Mouse (Mus musculus): ENCODE data around the gene Elof1. TPM values are rescaled to one million over a fixed set of nuclear protein-coding genes. Genes with fewer than 3 reads are reported as not detected.
A peak's percentile ranks its signal among the peaks of the same experiment; 100 is the strongest.
"Not testable (repeated sequence)": the region's sequence is repeated elsewhere in the genome, so short reads cannot be mapped to it uniquely, and the experiment has no call there.

Elof1 gene
- polyA plus RNA-seq, 1 experiment = 176 TPM

DNA sequence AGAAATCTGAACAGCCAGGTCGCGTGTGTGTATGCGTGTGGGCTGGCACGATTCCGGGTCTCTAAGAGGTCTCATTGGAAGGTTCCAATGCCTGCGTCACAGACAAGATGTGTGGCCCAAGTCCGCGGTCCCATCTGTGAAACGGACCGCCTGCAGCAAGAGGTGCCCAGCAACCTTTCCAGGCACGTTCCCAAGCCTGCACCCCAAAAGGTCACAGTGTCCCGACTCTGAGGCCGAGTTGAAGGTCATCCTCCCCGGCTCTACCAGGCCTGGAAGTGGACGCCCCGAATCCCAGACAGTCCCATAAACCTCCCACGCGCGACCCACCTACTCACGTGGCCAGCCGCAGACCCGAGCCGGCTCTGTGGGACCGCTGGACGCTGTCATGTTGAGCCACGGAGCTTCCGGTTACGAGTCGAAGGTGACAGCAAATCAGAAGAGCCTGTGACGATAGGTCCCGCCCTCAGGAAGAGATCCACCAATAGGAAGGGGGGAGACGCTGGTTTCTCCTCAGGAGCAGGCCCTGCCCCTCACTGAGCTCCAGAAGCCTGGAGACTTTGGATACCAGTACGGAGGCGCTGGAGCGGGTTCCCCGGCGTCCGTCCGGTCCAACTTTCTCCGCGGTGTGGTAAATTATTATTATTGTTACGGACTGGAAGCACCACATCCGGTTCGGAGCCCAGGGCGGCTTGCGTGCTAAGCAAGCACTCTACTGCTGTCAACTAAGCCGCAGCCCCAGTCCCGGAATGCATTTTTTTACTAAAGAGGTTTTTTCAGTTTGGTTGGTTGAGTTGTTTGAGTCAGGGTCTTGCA lies 31.7 kb downstream of the Elof1 start, which contains the start of gene Ecsit:
TSS of gene Ecsit (minus strand) at position 417 of the 813 bp plus-strand sequence.
- Histone ChIP-seq H3K4me3 (replicated peaks; ENCODE audit: extremely low read depth, low read depth, low read length) (peak within 1 kb of the TSS; percentile 87), H3K4me1 (ENCODE audit: control insufficient read depth, insufficient read depth, low read length) (peaks cover 2% of the 10 kb centered on the region; the same call in 1 of the 2 replicates)
- DNase-seq = peak; percentile 88
- under 1% methylated on average over 48 of the region's 48 CpGs for WGBS
- TF ChIP-seq CTCF (IDR thresholded peaks at IDR 0.05; ENCODE audit: insufficient read depth, low read length) (no peak), POLR2A (IDR thresholded peaks at IDR 0.05; ENCODE audit: borderline replicate concordance, extremely low read depth, low read depth, low read length) (peak; percentile 72; the same call in 1 of the 2 replicates)

DNA sequence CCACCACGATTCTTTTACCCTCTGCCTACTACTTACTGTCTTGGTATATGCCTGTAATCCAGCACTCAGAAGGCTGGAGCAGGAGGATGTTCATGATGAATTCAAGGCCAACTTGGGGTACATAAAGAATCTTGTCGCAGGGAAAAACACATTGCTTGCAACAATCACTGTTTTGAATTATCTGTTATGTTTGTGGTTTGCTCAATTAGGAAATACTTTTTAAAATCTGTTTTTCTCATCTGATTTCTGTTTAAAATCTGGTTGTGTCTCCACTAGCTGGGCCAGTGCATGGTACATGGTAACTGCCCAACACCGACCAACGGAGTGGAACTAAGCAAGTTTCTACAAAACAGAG lies 32.3 kb downstream of the Elof1 start:
- TF ChIP-seq CTCF (IDR thresholded peaks at IDR 0.05; ENCODE audit: insufficient read depth, low read length) (no peak), POLR2A (IDR thresholded peaks at IDR 0.05; ENCODE audit: borderline replicate concordance, extremely low read depth, low read depth, low read length) (no peak)
- Histone ChIP-seq H3K4me1 (ENCODE audit: control insufficient read depth, insufficient read depth, low read length) (peaks cover 2% of the 10 kb centered on the region; the same call in 1 of the 2 replicates), H3K4me3 (replicated peaks; ENCODE audit: extremely low read depth, low read depth, low read length) (peak overlapping the region; percentile 87)
- WGBS = 25% methylated on average over 4 of the region's 4 CpGs
- DNase-seq = no peak

DNA sequence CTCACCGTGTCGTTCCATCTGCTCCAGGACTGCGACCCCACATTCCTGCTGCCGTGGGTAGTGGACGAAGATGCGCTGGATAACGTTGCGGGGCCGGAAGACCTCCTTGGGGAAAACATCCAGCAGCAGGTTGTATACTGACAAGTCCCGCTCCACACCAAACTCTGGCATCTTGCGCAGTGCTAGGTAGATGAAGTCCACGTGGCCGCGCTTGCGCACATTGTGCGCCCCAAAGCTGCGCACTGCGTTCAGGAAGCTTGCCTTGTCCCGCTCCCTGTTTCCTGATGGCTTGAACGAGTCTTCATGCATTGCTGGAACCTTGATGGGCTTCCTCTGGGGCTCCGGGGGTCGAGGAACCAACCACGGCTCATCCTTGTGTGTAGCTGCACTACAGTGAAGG lies 40.7 kb downstream of the Elof1 start:
- Histone ChIP-seq H3K4me3 (replicated peaks; ENCODE audit: extremely low read depth, low read depth, low read length) (no peak overlapping the region), H3K4me1 (ENCODE audit: control insufficient read depth, insufficient read depth, low read length) (no peaks in the 10 kb centered on the region)
- 91% methylated on average over 23 of the region's 23 CpGs for WGBS
- no peak for DNase-seq
- TF ChIP-seq POLR2A (IDR thresholded peaks at IDR 0.05; ENCODE audit: borderline replicate concordance, extremely low read depth, low read depth, low read length) = no peak
- TF ChIP-seq CTCF (IDR thresholded peaks at IDR 0.05; ENCODE audit: insufficient read depth, low read length) = no peak

DNA sequence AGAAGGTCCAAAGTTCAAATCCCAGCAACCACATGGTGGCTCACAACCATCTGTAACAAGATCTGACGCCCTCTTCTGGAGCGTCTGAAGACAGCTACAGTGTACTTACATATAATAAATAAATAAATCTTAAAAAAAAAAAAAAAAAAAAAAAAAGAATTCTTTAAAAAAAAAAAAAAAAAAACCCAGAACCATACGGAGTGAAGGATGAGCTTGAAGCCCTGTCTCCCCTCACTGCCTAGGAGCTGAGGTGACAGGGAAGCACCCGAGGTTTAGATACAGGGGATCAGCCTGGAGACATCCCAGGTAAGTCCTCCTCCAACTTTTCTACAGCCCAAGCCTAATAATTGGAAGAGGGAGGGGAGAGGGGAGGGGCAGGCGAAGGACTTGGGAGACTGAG lies 41.2 kb downstream of the Elof1 start:
- WGBS = 83% methylated on average over 5 of the region's 5 CpGs
- not testable (repeated sequence) for H3K4me1 ChIP-seq (ENCODE audit: control insufficient read depth, insufficient read depth, low read length); DNase-seq; H3K4me3 ChIP-seq (replicated peaks; ENCODE audit: extremely low read depth, low read depth, low read length)

DNA sequence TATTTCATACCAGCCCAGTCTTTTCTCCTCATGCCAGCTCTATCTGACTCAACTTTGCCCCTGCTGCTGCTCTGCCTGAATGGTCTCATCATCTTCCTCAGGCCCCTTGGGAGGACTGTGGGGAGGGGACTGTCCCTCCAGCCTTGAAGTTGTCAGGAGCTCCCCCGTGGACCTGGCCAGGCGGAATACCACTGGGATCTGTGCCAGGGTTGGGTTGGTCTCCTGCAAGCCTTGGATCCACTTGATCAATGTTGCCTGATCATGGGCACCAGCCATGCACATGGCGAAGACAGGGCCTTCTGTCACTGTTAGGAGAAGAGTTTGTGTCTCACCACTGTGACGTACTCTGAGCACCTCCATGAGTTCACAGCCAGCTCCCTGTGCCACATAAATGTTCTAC lies 44.7 kb downstream of the Elof1 start:
- Histone ChIP-seq H3K4me1 (ENCODE audit: control insufficient read depth, insufficient read depth, low read length) (no peaks in the 10 kb centered on the region), H3K4me3 (replicated peaks; ENCODE audit: extremely low read depth, low read depth, low read length) (no peak overlapping the region)
- DNase-seq = no peak
- TF ChIP-seq POLR2A (IDR thresholded peaks at IDR 0.05; ENCODE audit: borderline replicate concordance, extremely low read depth, low read depth, low read length) (no peak), CTCF (IDR thresholded peaks at IDR 0.05; ENCODE audit: insufficient read depth, low read length) (no peak)
- 85% methylated on average over 4 of the region's 4 CpGs for WGBS

DNA sequence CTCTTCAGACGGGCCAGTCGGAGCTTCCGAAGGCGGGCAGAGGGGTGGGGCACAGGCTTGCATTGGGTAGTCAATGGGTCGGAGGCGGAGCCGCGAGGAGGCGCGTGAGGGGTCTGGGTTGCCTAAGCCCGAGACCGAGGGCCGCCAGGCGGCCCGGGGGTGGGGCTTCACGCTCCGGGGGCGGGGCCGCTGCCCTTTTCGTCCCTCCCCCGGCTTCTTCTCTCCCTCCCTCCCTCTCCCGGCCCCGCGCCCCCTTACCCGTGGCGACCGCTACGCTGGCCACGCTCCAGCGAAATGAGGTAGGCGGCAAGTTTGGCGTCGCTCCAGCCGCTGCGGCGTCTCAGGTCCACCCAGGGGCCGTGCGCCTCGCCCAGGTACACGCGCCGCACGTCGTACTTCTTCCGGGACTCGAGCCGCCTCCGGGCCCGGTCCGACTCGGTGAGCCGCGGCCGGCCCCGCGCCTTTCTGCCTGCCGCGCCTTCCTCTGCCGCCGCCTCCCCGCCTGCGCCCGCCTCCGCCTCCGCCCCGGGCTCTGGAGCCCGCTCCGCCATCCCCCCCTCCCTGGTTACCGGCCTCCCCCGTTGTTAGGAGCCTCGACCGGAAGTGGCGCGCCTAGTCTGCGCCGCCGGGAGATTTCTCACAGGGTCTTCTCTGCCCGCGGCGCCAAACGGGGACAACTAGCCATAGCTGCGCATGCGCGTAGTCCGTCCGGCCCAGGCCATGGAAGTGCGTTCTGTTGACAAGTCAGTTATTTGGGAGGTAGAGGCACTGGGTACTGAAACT lies 46.0 kb downstream of the Elof1 start, which contains the start of the genes Gm49318 and Zfp653:
TSS of gene Gm49318 (minus strand) at position 469 of the 783 bp plus-strand sequence.
TSS of gene Zfp653 (minus strand) at position 586 of the 783 bp plus-strand sequence.
- peak; percentile 95 for DNase-seq
- H3K4me3 ChIP-seq (replicated peaks; ENCODE audit: extremely low read depth, low read depth, low read length) = peak within 1 kb of the TSS; percentile 85
- no peaks in the 10 kb centered on the region for H3K4me1 ChIP-seq (ENCODE audit: control insufficient read depth, insufficient read depth, low read length)
- TF ChIP-seq CTCF (IDR thresholded peaks at IDR 0.05; ENCODE audit: insufficient read depth, low read length) (no peak), POLR2A (IDR thresholded peaks at IDR 0.05; ENCODE audit: borderline replicate concordance, extremely low read depth, low read depth, low read length) (peak; percentile 94; the same call in 1 of the 2 replicates)
- under 1% methylated on average over 87 of the region's 87 CpGs for WGBS

DNA sequence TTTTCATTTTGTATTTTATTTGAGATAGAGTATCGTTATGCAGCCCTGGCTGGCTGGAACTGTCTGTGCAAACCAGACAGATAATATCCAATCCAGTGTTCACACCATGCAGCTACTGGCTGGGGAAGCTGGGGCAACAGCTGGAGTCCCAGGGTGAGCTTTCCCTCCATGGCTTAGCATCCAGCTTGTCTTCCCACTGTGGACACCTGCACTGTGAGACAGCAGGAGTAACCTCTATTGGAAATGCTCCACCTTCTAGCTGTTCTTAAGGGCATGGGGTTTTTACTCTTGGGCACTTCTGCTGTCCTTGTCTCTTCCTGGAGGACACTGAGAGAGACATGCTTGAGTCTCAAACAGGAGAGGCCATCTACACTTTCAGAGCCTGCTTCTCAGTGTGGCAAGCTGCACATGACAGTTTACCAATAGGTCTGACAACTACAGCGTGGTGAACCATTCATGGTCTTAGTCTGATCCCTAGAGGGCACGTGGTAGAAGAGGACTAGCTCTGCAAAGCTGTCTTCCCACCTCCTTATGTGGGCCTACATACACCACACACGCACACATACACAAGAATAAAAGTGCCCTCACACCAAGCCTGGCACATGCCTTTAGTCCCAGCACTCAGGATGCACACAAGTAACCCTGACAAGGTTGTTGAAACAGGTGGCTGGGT lies 47.0 kb downstream of the Elof1 start:
- H3K4me3 ChIP-seq (replicated peaks; ENCODE audit: extremely low read depth, low read depth, low read length) = no peak overlapping the region

DNA sequence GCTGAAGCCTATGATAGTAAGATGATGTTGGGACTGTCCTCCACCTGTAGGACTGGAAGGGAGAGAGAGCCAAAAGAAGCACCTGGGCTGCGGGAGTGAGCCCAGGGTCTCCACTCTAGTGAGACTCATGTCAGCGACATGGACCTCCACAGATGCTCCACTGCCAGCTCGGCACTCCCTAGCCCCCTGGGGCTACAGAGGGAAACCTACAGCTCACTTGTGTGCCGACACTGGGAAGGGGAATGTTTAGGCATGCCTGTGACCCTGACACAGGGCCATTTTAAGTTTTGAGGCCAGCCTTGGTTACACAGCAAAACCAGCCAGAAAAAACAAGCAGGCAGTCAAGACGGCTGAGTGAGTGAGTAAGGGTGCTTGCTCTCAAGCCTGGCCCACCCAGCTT lies 49.8 kb downstream of the Elof1 start:
- DNase-seq = no peak
- Histone ChIP-seq H3K4me3 (replicated peaks; ENCODE audit: extremely low read depth, low read depth, low read length) (no peak overlapping the region), H3K4me1 (ENCODE audit: control insufficient read depth, insufficient read depth, low read length) (no peaks in the 10 kb centered on the region)
- WGBS = 85% methylated on average over 5 of the region's 5 CpGs
- TF ChIP-seq POLR2A (IDR thresholded peaks at IDR 0.05; ENCODE audit: borderline replicate concordance, extremely low read depth, low read depth, low read length) (no peak), CTCF (IDR thresholded peaks at IDR 0.05; ENCODE audit: insufficient read depth, low read length) (no peak)

More for the DNA sequence above, 47.0 kb downstream of the Elof1 start:
- no peak for DNase-seq
- WGBS = 51% methylated on average over 4 of the region's 4 CpGs
- TF ChIP-seq CTCF (IDR thresholded peaks at IDR 0.05; ENCODE audit: insufficient read depth, low read length) = no peak
- TF ChIP-seq POLR2A (IDR thresholded peaks at IDR 0.05; ENCODE audit: borderline replicate concordance, extremely low read depth, low read depth, low read length) = no peak
- no peaks in the 10 kb centered on the region for H3K4me1 ChIP-seq (ENCODE audit: control insufficient read depth, insufficient read depth, low read length)

DNA sequence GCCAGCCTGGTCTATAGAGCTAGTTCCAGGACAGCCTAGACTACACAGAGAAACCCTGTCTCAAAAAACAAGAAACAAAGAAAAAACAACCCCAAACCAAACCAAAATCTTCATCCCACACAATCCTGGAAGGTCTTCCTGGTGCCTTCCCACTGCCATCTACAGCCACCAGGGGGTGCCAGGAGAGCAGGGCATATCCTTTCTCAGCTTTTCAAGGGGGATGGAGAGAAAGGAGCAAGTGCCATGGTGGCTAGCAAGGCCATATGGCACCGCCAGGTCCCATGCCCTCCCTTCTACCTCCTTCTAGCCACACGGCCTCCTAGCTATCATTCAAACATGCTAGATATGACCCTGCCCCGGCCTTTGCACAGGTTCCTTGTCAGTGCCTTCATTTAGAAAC lies 50.5 kb downstream of the Elof1 start:
- peak; percentile 85 for TF ChIP-seq CTCF (IDR thresholded peaks at IDR 0.05; ENCODE audit: insufficient read depth, low read length)
- TF ChIP-seq POLR2A (IDR thresholded peaks at IDR 0.05; ENCODE audit: borderline replicate concordance, extremely low read depth, low read depth, low read length) = no peak
- peak; percentile 48 for DNase-seq
- Histone ChIP-seq H3K4me1 (ENCODE audit: control insufficient read depth, insufficient read depth, low read length) (no peaks in the 10 kb centered on the region), H3K4me3 (replicated peaks; ENCODE audit: extremely low read depth, low read depth, low read length) (no peak overlapping the region)
- WGBS = 71% methylated on average over 3 of the region's 3 CpGs

Data from lung, adult 2 months (tissue).